Mouse (Mus musculus) liver, adult 2 months (tissue): ENCODE measurements around the gene Olfr835.

ENCODE experiments used
- CTCF ChIP-seq: fragments of 200-500 bp; IDR thresholded peaks from 2 replicates; pipeline ENCODE4 v1.5.1; 2011; ENCODE audit warnings: low read depth, low read length, control low read depth
- POLR2A ChIP-seq: fragments of 200-500 bp; IDR thresholded peaks from 2 replicates; pipeline ENCODE4 v1.6.1; 2011; ENCODE audit warnings: low read length, control low read depth; ENCODE audit not compliant: insufficient read depth; ENCODE audit errors: extremely low read depth

- TF ChIP-seq CTCF (no peak), POLR2A (no peak)
Observed at GRCm38 (mm10) chr9:19032435-19032834, at the start of gene Olfr835.
